Mouse (Mus musculus) ES-E14 (cell line): ENCODE data around the gene Elmo1.

Experiments used
- CHD2 ChIP-seq: IDR thresholded peaks from 2 replicates; pipeline ENCODE4 v1.6.1; 2014; ENCODE audit warnings: mild to moderate bottlenecking, low read depth, low read length, inconsistent platforms
- HCFC1 ChIP-seq: IDR thresholded peaks from 2 replicates; pipeline ENCODE4 v1.6.1; 2012; ENCODE audit warnings: low read length, inconsistent platforms, borderline replicate concordance; ENCODE audit not compliant: insufficient read depth
- MAFK ChIP-seq: IDR thresholded peaks from 2 replicates; pipeline ENCODE4 v1.6.1; 2014; ENCODE audit warnings: mild to moderate bottlenecking, low read depth, low read length, inconsistent platforms; ENCODE audit not compliant: insufficient read depth
- ZC3H11A ChIP-seq: IDR thresholded peaks from 2 replicates; pipeline ENCODE4 v1.6.1; 2012; ENCODE audit warnings: low read depth, mild to moderate bottlenecking, inconsistent platforms, low read length, borderline replicate concordance
- ZNF384 ChIP-seq: IDR thresholded peaks from 2 replicates; pipeline ENCODE4 v1.6.1; 2012; ENCODE audit warnings: low read depth, low read length, inconsistent platforms

DNA sequence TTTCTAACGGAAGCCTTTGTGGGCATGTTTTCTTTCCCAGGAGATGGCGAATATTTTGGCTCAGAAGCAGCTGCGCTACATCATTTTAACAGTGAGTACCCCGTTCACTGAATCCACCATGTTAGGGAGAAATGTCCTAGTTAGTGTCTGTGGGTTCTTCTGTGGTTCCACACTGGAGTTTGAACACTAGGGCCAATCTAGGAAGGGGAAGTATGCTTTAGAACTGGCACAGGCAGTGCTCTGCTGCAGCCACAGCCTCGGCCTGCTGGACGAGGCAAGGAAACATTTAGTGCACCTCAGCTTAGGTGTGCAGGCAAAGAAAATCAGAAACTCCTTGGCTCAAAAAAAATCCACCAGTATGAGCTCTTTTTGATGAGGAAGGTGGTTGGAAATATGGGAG is 196.3 kb downstream of the Elmo1 start:
- no peak for TF ChIP-seq MAFK
- TF ChIP-seq ZC3H11A = no peak
- TF ChIP-seq HCFC1 = no peak
- TF ChIP-seq ZNF384 = no peak
- no peak for TF ChIP-seq CHD2
